10 mouse cellular contexts compared by ENCODE assay signal in genomic region chr17:24650766-24651165, GRCm38 (mm10). TPM values are rescaled to one million over a fixed set of nuclear protein-coding genes. Genes with fewer than 3 reads are reported as not detected.
DNase-seq lines count a peak whose midpoint lies in the region; ATAC-seq and TF ChIP-seq lines count a peak whose summit lies in the region.
"Had no signal": no experiment of that assay in that cellular context is flagged by ENCODE, and none has a peak within 500 bp of the region (broad histone marks: within the 10 kb centered on the region; RNA-seq: fewer than 3 reads in every experiment).

No protein-coding gene starts in this region.

- H3K27me3 ChIP-seq in heart, postnatal 0 days (ENCODE audit: control insufficient read depth, insufficient read depth, low read length): peaks cover 7% of the 10 kb centered on the region; the same call in 1 of the 2 replicates
- peaks cover 9% of the 10 kb centered on the region; the same call in 1 of the 2 replicates for H3K27me3 ChIP-seq in hindbrain, embryonic 14.5 days (ENCODE audit: control insufficient read depth, insufficient read depth, low read length)
- peaks cover 41% of the 10 kb centered on the region for H3K27me3 ChIP-seq in midbrain, embryonic 13.5 days

- H3K4me2 ChIP-seq in heart, postnatal 0 days (ENCODE audit: low read depth, low read length): peak overlapping the region; percentile 97
- peak overlapping the region; percentile 98 for H3K4me2 ChIP-seq in hindbrain, embryonic 14.5 days (replicated peaks)
- H3K4me2 ChIP-seq in midbrain, embryonic 13.5 days (replicated peaks): peak overlapping the region; percentile 94

- TF ChIP-seq CTCF in heart, postnatal 0 days (IDR thresholded peaks at IDR 0.05; ENCODE audit: low read depth): no peak
- no peak for TF ChIP-seq CTCF in cortical plate, adult 2 months (IDR thresholded peaks at IDR 0.05; ENCODE audit: extremely low read depth, insufficient read depth, low read length)

- H3K4me3 ChIP-seq in heart, postnatal 0 days (ENCODE audit: low read depth, low read length): peak overlapping the region; percentile 81; the same call in 1 of the 2 replicates
- H3K4me3 ChIP-seq in cortical plate, adult 2 months (ENCODE audit: insufficient read depth, low read length): peak overlapping the region; percentile 67
- H3K4me3 ChIP-seq in hindbrain, embryonic 14.5 days (replicated peaks; ENCODE audit: low read length): peak overlapping the region; percentile 78; the same call in 1 of the 2 replicates
- H3K4me3 ChIP-seq in midbrain, embryonic 13.5 days (replicated peaks): peak overlapping the region; percentile 63; the same call in 1 of the 2 replicates

- no peak overlapping the region for H3K9ac ChIP-seq in heart, postnatal 0 days (replicated peaks; ENCODE audit: low read depth, low read length)
- H3K9ac ChIP-seq in hindbrain, embryonic 14.5 days: no peak overlapping the region
- H3K9ac ChIP-seq in midbrain, embryonic 13.5 days (replicated peaks): 0 out of 2 replicates have a peak overlapping the region, but pooled peaks have one; percentile 88

- no peak overlapping the region for H3K27ac ChIP-seq in heart, postnatal 0 days (ENCODE audit: low read depth)
- H3K27ac ChIP-seq in cortical plate, adult 2 months (ENCODE audit: insufficient read depth, low read length): peak overlapping the region; percentile 33; the same call in 1 of the 2 replicates
- no peak overlapping the region for H3K27ac ChIP-seq in hindbrain, embryonic 14.5 days
- no peak overlapping the region for H3K27ac ChIP-seq in midbrain, embryonic 13.5 days

- intact Hi-C loops in heart, postnatal 14 days (cut with DNase I): loop anchor here (2.0 to 5.0 kb wide), 2 partner anchors 18 to 33 kb away; partner anchors contain the start of genes Nthl1 and Tsc2
- intact Hi-C loops in left cerebral cortex, postnatal 14 days (cut with DNase I): loop anchor here (5.0 kb wide), 1 partner anchor 108 kb away; no protein-coding TSS in a partner anchor

- TF ChIP-seq EP300 in heart, postnatal 0 days (IDR thresholded peaks at IDR 0.05; ENCODE audit: low read depth): no peak

- ATAC-seq in heart, postnatal 0 days (ENCODE audit: insufficient read depth, low read depth): no peak
- no peak for ATAC-seq in hindbrain, embryonic 14.5 days (ENCODE audit: low FRiP score)
- no peak for ATAC-seq in midbrain, embryonic 13.5 days

- no peaks in the 10 kb centered on the region for H3K36me3 ChIP-seq in heart, postnatal 0 days (replicated peaks; ENCODE audit: control insufficient read depth, insufficient read depth, low read length)
- no peaks in the 10 kb centered on the region for H3K36me3 ChIP-seq in hindbrain, embryonic 14.5 days (replicated peaks; ENCODE audit: control insufficient read depth, insufficient read depth)
- H3K36me3 ChIP-seq in midbrain, embryonic 13.5 days: no peaks in the 10 kb centered on the region
- H3K36me3 ChIP-seq: G1E had no signal

- 78% methylated on average over 4 of the region's 4 CpGs for WGBS in heart, postnatal 0 days
- WGBS in hindbrain, embryonic 14.5 days: 78% methylated on average over 4 of the region's 4 CpGs
- 74% methylated on average over 4 of the region's 4 CpGs for WGBS in midbrain, embryonic 13.5 days

- no peak for DNase-seq in heart, postnatal 0 days (ENCODE audit: low spot score)
- DNase-seq in heart, postnatal 14 days: no peak
- no peak for DNase-seq in hindbrain, embryonic 14.5 days (ENCODE audit: low spot score)
- DNase-seq in left cerebral cortex, postnatal 14 days (ENCODE audit: low spot score in 2 of 2): no peak
- DNase-seq in right cerebral cortex, adult 18-20 months: no peak
- DNase-seq in yolk sac, embryonic 10.5 days (ENCODE audit: low spot score): no peak

- TF ChIP-seq POLR2A in cortical plate, adult 2 months (IDR thresholded peaks at IDR 0.05; ENCODE audit: extremely low read depth, insufficient read depth, low read length): no peak

- no peaks in the 10 kb centered on the region for H3K9me3 ChIP-seq in heart, postnatal 0 days (replicated peaks; ENCODE audit: control insufficient read depth, low read length)
- H3K9me3 ChIP-seq in hindbrain, embryonic 14.5 days (ENCODE audit: control insufficient read depth, low read length): no peaks in the 10 kb centered on the region
- no peaks in the 10 kb centered on the region for H3K9me3 ChIP-seq in midbrain, embryonic 13.5 days
- H3K9me3 ChIP-seq: G1E had no signal

- H3K4me1 ChIP-seq in heart, postnatal 0 days (ENCODE audit: control insufficient read depth, insufficient read depth): peaks cover 4% of the 10 kb centered on the region; the same call in 1 of the 2 replicates
- H3K4me1 ChIP-seq in cortical plate, adult 2 months (ENCODE audit: control insufficient read depth, insufficient read depth, low read length): peaks cover 6% of the 10 kb centered on the region; the same call in 1 of the 2 replicates
- peaks cover 10% of the 10 kb centered on the region for H3K4me1 ChIP-seq in hindbrain, embryonic 14.5 days (replicated peaks; ENCODE audit: control insufficient read depth, insufficient read depth, low read length)
- peaks cover 13% of the 10 kb centered on the region for H3K4me1 ChIP-seq in midbrain, embryonic 13.5 days (replicated peaks)

RNA-seq across cellular contexts. Expression of gene Slc9a3r2, which starts 0.6 kb away (rescaled TPM):
- 87.9 and 118 TPM in 2 replicates for total RNA-seq in heart, postnatal 0 days (2014; rRNA removed; ENCODE audit: low replicate concordance)
- 61.9 and 68.1 TPM in 2 replicates for polyA plus RNA-seq in heart, postnatal 0 days (2015; fragmentation: Nextera tagmentation; extraction: Ambion mirVana)
- total RNA-seq in heart, postnatal 14 days (2021): 100 to 1,000 TPM; 134 TPM
- 68.2 and 69.0 TPM in 2 replicates for polyA plus RNA-seq in cortical plate, adult 2 months (2012; rRNA removed)
- polyA plus RNA-seq in hindbrain, embryonic 14.5 days (2014; fragmentation: Nextera tagmentation; extraction: Ambion mirVana): 53.5 and 56.9 TPM in 2 replicates
- 21.3 and 23.5 TPM in 2 replicates for polyA plus RNA-seq in midbrain, embryonic 13.5 days (2015; fragmentation: Nextera tagmentation; extraction: Ambion mirVana)
- total RNA-seq in left cerebral cortex, postnatal 14 days (2021): 10 to 100 TPM; 52.6 to 53.0 TPM

RNA-seq across cellular contexts. Expression of gene Npw, which starts 7.5 kb away (rescaled TPM):
- total RNA-seq in heart, postnatal 0 days (2014; rRNA removed; ENCODE audit: low replicate concordance): not detected in 2 replicates
- not detected in 2 replicates for polyA plus RNA-seq in heart, postnatal 0 days (2015; fragmentation: Nextera tagmentation; extraction: Ambion mirVana)
- not detected for total RNA-seq in heart, postnatal 14 days (2021)
- polyA plus RNA-seq in cortical plate, adult 2 months (2012; rRNA removed): 0.34 and 0.50 TPM in 2 replicates
- 0.83 TPM in 1 of 2 replicates, not detected in the other for polyA plus RNA-seq in hindbrain, embryonic 14.5 days (2014; fragmentation: Nextera tagmentation; extraction: Ambion mirVana)
- polyA plus RNA-seq in midbrain, embryonic 13.5 days (2015; fragmentation: Nextera tagmentation; extraction: Ambion mirVana): not detected in 2 replicates
- 1 to 10 TPM in 1 of 2 experiments, under 1 TPM in 1; 0.95 to 1.4 TPM for total RNA-seq in left cerebral cortex, postnatal 14 days (2021)
- total RNA-seq: adrenal gland, postnatal 25 days; G1E had no signal
- polyA plus RNA-seq: G1E had no signal

RNA-seq across cellular contexts. Expression of gene Nthl1, which starts 18.3 kb away (rescaled TPM):
- total RNA-seq in heart, postnatal 0 days (2014; rRNA removed; ENCODE audit: low replicate concordance): 3.7 and 10.0 TPM in 2 replicates
- polyA plus RNA-seq in heart, postnatal 0 days (2015; fragmentation: Nextera tagmentation; extraction: Ambion mirVana): 5.7 and 7.3 TPM in 2 replicates
- 1 to 10 TPM; 2.1 to 4.1 TPM for total RNA-seq in heart, postnatal 14 days (2021)
- 9.7 and 10.8 TPM in 2 replicates for polyA plus RNA-seq in cortical plate, adult 2 months (2012; rRNA removed)
- 7.8 and 8.2 TPM in 2 replicates for polyA plus RNA-seq in hindbrain, embryonic 14.5 days (2014; fragmentation: Nextera tagmentation; extraction: Ambion mirVana)
- polyA plus RNA-seq in midbrain, embryonic 13.5 days (2015; fragmentation: Nextera tagmentation; extraction: Ambion mirVana): 10.0 and 10.8 TPM in 2 replicates
- total RNA-seq in left cerebral cortex, postnatal 14 days (2021): 1 to 10 TPM; 4.4 to 5.0 TPM

RNA-seq across cellular contexts. Expression of gene Tsc2, which starts 18.3 kb away (rescaled TPM):
- 55.4 and 88.7 TPM in 2 replicates for total RNA-seq in heart, postnatal 0 days (2014; rRNA removed; ENCODE audit: low replicate concordance)
- 29.2 and 34.4 TPM in 2 replicates for polyA plus RNA-seq in heart, postnatal 0 days (2015; fragmentation: Nextera tagmentation; extraction: Ambion mirVana)
- total RNA-seq in heart, postnatal 14 days (2021): 10 to 100 TPM; 76.7 to 88.2 TPM
- polyA plus RNA-seq in cortical plate, adult 2 months (2012; rRNA removed): 163 and 192 TPM in 2 replicates
- 74.7 and 76.7 TPM in 2 replicates for polyA plus RNA-seq in hindbrain, embryonic 14.5 days (2014; fragmentation: Nextera tagmentation; extraction: Ambion mirVana)
- polyA plus RNA-seq in midbrain, embryonic 13.5 days (2015; fragmentation: Nextera tagmentation; extraction: Ambion mirVana): 73.1 and 74.1 TPM in 2 replicates
- total RNA-seq in left cerebral cortex, postnatal 14 days (2021): 100 to 1,000 TPM; 122 to 130 TPM

RNA-seq across cellular contexts. Expression of gene Zfp598, which starts 18.7 kb away (rescaled TPM):
- total RNA-seq in heart, postnatal 0 days (2014; rRNA removed; ENCODE audit: low replicate concordance): 25.4 and 27.5 TPM in 2 replicates
- polyA plus RNA-seq in heart, postnatal 0 days (2015; fragmentation: Nextera tagmentation; extraction: Ambion mirVana): 7.8 TPM in 2 replicates
- 10 to 100 TPM; 20.2 to 21.6 TPM for total RNA-seq in heart, postnatal 14 days (2021)
- 53.5 and 53.6 TPM in 2 replicates for polyA plus RNA-seq in cortical plate, adult 2 months (2012; rRNA removed)
- 22.8 and 25.6 TPM in 2 replicates for polyA plus RNA-seq in hindbrain, embryonic 14.5 days (2014; fragmentation: Nextera tagmentation; extraction: Ambion mirVana)
- 15.0 and 18.6 TPM in 2 replicates for polyA plus RNA-seq in midbrain, embryonic 13.5 days (2015; fragmentation: Nextera tagmentation; extraction: Ambion mirVana)
- 10 to 100 TPM; 37.9 to 39.3 TPM for total RNA-seq in left cerebral cortex, postnatal 14 days (2021)
